Mouse (Mus musculus) myocyte (in vitro differentiated cells): ENCODE data around the gene Ly6g5b.

ENCODE experiments used
- MAX ChIP-seq: IDR thresholded peaks from one replicate; pipeline ENCODE4 v1.6.1; 2011; ENCODE audit warnings: low read depth, mild to moderate bottlenecking, control low read depth
- POLR2A ChIP-seq: IDR thresholded peaks from one replicate; pipeline ENCODE4 v1.6.1; 2011; ENCODE audit warnings: low read depth, mild to moderate bottlenecking, control low read depth, moderate library complexity; ENCODE audit not compliant: insufficient read length

GRCm38 (mm10) chr17:35162121-35162520, 46.9 kb upstream of the Ly6g5b start:
- TF ChIP-seq MAX (no peak), POLR2A (no peak)
